Mouse (Mus musculus) embryonic facial prominence, embryonic 14.5 days (tissue): ENCODE measurements around the gene Cdk2ap2. TPM values are rescaled to one million over a fixed set of nuclear protein-coding genes. Genes with fewer than 3 reads are reported as not detected.
A peak's percentile ranks its signal among the peaks of the same experiment; 100 is the strongest.
"Not testable (repeated sequence)": the region's sequence is repeated elsewhere in the genome, so short reads cannot be mapped to it uniquely, and the experiment has no call there.

ENCODE experiments used
- ATAC-seq: fragments of 200-750 bp; cut with Nextera tagmentation; 2 replicates; pipeline ENCODE4 v1.8.0; 2017; ENCODE audit warnings: low read depth, moderate number of reproducible peaks, moderate TSS enrichment
- DNase-seq: peaks from one replicate; pipeline ENCODE4 v3.0.0-alpha.2; 2015; ENCODE audit warnings: low spot score
- H3K27ac ChIP-seq: fragments of 300-500 bp; sonication (generic); replicated peaks from 2 replicates; pipeline ENCODE4 v1.5.1; 2014; ENCODE audit warnings: low read depth, mild to moderate bottlenecking, low read length, moderate library complexity
- H3K27me3 ChIP-seq: fragments of 300-500 bp; sonication (generic); replicated peaks from 2 replicates; pipeline ENCODE4 v1.6.1; 2014; ENCODE audit warnings: low read length; ENCODE audit not compliant: control insufficient read depth, insufficient read depth
- H3K36me3 ChIP-seq: fragments of 300-500 bp; sonication (generic); 2 replicates; pipeline ENCODE4 v1.6.1; 2014; ENCODE audit warnings: low read length, mixed read lengths; ENCODE audit not compliant: control insufficient read depth, insufficient read depth
- H3K4me1 ChIP-seq: fragments of 300-500 bp; sonication (generic); 2 replicates; pipeline ENCODE4 v1.6.1; 2014; ENCODE audit warnings: antibody characterized with exemption, low read length; ENCODE audit not compliant: control insufficient read depth, insufficient read depth
- H3K4me2 ChIP-seq: fragments of 300-500 bp; sonication (generic); 2 replicates; pipeline ENCODE4 v1.6.1; 2014; ENCODE audit warnings: low read depth, mild to moderate bottlenecking, low read length, moderate library complexity, mixed read lengths
- H3K4me3 ChIP-seq: fragments of 300-500 bp; sonication (generic); 2 replicates; pipeline ENCODE4 v1.5.1; 2014; ENCODE audit warnings: low read depth, mild to moderate bottlenecking, low read length
- H3K9ac ChIP-seq: fragments of 300-500 bp; sonication (generic); 2 replicates; pipeline ENCODE4 v1.6.1; 2014; ENCODE audit warnings: low read depth, mild to moderate bottlenecking, low read length, moderate library complexity, mixed read lengths
- H3K9me3 ChIP-seq: fragments of 300-500 bp; sonication (generic); 2 replicates; pipeline ENCODE4 v1.6.1; 2016; ENCODE audit warnings: low read length; ENCODE audit not compliant: control insufficient read depth
- WGBS: fragments of 180-500 bp; shearing (Covaris S2); extraction: QIAGEN DNeasy Blood & Tissue Kit; methylation state at CpG from one replicate; pipeline ENCODE4 v1.1.7; 2014; 5-methylcytosine and 5-hydroxymethylcytosine counted together
- polyA plus RNA-seq: library from polyadenylated mRNA; unstranded; fragments of >200 nt; fragmentation: Nextera tagmentation; extraction: Ambion mirVana; gene quantifications from 2 replicates; pipeline ENCODE4 v1.2.1, GENCODE M21; 2014

The Cdk2ap2 gene
- polyA plus RNA-seq, 1 experiment from 2014 or later: 68.6 TPM

DNA sequence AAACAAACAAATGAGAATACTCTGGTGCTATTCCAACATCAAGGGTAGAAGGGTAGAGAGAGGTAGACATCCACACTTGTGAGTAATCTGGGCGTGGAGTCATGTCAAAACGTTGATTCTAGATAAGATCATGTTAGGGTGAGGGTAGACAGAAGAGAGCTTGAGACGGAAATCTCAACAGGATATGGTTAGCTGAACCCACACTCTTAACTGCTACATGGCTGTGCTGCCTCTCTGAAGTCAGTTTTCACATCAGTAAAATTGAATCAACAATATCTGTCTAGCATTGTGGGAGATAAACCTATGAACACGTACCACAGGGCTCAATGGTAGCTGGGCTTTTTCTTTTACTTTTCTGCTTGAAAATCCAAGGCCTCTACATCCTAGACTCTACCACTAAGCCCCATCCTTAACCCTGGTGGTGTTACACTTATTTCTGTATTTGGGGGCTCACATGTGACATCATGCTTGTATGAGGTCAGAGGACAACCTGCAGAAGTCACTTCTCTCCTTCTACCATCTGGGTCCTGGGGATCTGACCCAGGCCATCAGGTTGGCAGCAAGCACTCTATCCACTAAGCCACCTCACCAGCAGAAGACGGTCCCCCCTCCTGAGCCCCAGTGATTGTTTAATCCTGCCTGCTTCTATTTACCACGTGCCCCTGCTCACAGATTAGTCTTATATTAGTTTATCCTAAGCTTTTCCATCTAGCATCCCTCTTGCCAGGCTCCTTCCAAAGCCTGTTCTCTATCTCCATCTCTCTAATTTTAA is 22.9 kb downstream of the Cdk2ap2 start:
- H3K36me3 ChIP-seq: peaks cover 39% of the 10 kb centered on the region
- DNase-seq (no peak), ATAC-seq (no peak)
- no peak overlapping the region; the same call in 1 of the 2 replicates for H3K9ac ChIP-seq
- H3K9me3 ChIP-seq: no peaks in the 10 kb centered on the region
- no peak overlapping the region for H3K27ac ChIP-seq
- peaks cover 11% of the 10 kb centered on the region for H3K4me1 ChIP-seq
- H3K4me2 ChIP-seq: peak overlapping the region; percentile 56
- no peak overlapping the region; the same call in 1 of the 2 replicates for H3K4me3 ChIP-seq
- 87% methylated on average over 6 of the region's 6 CpGs for WGBS
- H3K27me3 ChIP-seq: no peaks in the 10 kb centered on the region

DNA sequence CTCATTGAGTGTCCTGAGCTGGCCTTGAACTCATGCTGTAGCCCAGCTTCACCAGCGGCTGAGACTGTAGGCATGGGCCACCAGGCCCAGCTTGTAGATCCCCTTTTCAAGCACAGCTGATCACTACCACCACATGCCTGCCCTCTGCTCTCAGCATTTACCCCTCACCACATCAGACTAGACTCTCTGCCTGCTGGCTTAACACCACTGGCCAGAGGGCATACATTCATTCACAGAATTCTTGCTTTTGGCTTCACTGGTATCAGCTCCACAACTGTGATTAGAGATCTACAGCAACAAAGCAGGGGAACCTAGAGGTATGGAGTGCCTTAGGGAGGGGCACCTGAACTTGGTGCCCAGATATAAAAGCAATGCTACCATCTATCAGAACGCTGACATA is 23.5 kb downstream of the Cdk2ap2 start:
- Histone ChIP-seq H3K27ac (no peak overlapping the region), H3K9ac (no peak overlapping the region; the same call in 1 of the 2 replicates), H3K27me3 (no peaks in the 10 kb centered on the region), H3K9me3 (no peaks in the 10 kb centered on the region), H3K36me3 (peaks cover 33% of the 10 kb centered on the region), H3K4me1 (peaks cover 11% of the 10 kb centered on the region), H3K4me3 (peak overlapping the region; percentile 46), H3K4me2 (peak overlapping the region; percentile 56)
- DNase-seq: no peak
- 93% methylated on average over 2 of the region's 2 CpGs for WGBS
- ATAC-seq: no peak

DNA sequence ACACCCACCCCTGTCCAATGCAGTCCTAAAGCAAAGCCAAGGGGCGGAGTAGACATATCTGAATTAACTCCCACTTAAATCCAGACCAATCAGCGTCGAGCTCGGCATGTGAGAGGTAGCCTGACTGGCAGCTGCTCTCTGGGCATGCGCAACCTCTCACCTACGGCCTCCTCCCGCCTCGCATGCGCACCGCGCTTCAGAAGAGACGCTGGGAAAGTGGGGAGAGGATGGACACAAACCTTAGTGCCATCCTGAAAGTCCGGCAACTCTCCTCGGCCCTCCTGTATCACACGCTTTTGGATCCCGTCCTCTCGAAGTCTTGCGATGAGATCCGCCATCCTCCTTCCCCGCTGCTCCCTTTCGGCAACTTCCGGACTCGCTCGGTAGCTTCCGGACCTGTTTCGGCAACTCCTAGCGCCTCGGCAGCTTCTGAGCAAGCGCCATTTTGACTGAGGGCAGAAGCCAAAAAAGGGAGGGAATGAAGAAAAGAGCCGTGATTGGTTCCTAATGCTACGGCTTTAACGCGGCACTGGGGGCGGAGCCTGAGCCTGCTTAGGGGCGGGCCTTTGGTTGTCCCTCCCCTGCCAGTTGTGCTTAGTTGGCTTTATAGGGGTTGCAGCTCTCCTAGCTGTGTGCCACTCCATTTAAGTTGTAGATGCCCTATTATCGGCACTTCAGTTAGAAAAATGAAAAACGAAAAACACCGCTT is 24.3 kb downstream of the Cdk2ap2 start:
- DNase-seq (peak; percentile 99), ATAC-seq (peak; percentile 74)
- Histone ChIP-seq H3K9ac (peak overlapping the region; percentile 69), H3K4me1 (peaks cover 11% of the 10 kb centered on the region), H3K4me2 (peak overlapping the region; percentile 56), H3K9me3 (no peaks in the 10 kb centered on the region), H3K36me3 (peaks cover 26% of the 10 kb centered on the region), H3K4me3 (peak overlapping the region; percentile 46), H3K27me3 (no peaks in the 10 kb centered on the region), H3K27ac (peak overlapping the region; percentile 74)
- WGBS: 3% methylated on average over 37 of the region's 38 CpGs

DNA sequence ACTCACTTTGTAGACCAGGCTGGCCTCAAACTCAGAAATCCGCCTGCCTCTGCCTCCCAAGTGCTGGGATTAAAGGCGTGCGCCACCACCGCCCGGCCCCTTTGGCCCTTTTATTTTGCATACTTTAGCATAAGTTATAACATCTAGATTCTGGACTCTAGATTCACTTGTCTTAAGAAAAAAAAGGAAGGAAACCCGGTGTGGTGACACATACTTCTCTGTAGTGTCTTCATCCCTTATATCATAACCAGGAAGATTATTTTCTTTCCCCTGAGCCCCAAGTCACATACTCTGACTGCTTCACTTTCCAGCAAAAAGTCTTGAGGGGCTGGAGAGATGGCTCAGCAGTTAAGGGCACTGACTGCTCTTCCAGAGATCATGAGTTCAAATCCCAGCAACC is 24.9 kb downstream of the Cdk2ap2 start:
- 61% methylated on average over 6 of the region's 6 CpGs for WGBS
- not testable (repeated sequence) for H3K9me3 ChIP-seq, ATAC-seq, H3K27me3 ChIP-seq, DNase-seq, H3K9ac ChIP-seq, H3K27ac ChIP-seq
- H3K4me1 ChIP-seq: peaks cover 16% of the 10 kb centered on the region
- 0 out of 2 replicates have a peak overlapping the region, but pooled peaks have one; percentile 56 for H3K4me2 ChIP-seq
- peaks cover 22% of the 10 kb centered on the region for H3K36me3 ChIP-seq
- peak overlapping the region; percentile 46; the same call in 1 of the 2 replicates for H3K4me3 ChIP-seq

DNA sequence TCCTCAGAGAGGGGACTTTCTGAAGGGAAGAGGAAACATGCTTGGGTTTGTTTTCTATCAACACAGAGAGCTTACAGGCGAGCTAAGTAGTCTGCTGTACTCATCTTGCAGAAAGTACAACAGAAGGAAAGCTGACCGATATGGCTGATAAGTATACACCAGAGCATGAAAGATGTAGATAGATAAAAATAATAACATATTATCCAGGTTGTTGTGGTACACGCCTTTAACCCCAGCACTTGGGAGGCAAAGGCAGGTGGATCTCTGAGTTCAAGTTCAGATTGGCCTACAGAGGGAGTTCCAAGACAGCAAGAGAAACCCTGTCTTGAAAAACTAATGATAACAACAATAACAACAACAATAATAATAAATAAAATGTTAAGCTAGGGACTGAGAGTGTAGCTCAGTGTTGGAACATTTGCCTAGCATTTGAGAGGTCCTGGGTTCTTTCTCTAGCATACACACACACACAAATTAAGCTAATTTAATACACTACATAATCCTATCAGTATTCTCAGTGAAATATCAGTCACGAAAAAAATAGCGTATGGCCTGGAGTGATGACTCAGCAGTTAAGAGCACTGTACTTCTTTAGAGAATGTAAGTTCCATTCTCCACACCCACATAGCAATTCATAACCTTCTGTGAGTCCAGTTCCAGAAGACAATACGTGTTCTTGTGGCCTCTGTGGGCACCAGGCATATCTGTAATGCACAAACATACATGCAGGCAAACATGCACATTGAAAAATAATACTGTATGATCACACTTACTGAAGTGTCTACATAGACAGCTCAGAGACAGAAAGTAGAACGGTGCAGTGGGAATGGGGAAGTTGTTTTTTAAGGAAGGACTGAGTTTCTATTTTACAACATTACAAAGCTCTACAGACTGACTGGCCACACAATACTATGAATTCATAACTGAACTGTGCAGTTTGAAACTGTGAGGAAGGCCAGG is 25.7 kb downstream of the Cdk2ap2 start:
- Histone ChIP-seq H3K9ac (no peak overlapping the region), H3K9me3 (no peaks in the 10 kb centered on the region), H3K4me3 (no peak overlapping the region), H3K27me3 (no peaks in the 10 kb centered on the region), H3K27ac (no peak overlapping the region), H3K4me1 (peaks cover 17% of the 10 kb centered on the region), H3K36me3 (peaks cover 18% of the 10 kb centered on the region), H3K4me2 (no peak overlapping the region)
- no peak for ATAC-seq
- 79% methylated on average over 7 of the region's 7 CpGs for WGBS
- no peak for DNase-seq

DNA sequence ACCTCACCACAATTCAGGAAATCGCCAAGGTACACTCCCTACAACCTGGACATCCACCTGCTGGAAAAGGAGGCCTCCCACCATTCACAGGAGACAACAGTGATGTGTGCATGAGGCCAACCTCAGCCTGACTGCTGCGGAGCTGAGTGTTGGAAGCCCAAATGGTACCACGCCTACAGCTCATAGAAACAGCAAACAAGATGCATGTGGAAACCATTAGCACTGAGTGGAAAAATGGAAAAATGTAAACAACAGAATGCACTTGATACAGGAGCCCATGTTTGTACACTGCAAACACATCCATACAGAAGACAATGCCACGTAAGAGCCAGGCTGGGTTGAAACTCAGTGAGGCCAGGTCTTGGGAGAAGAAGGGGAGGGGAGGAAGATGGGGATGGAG is 27.4 kb downstream of the Cdk2ap2 start:
- 64% methylated on average over 4 of the region's 4 CpGs for WGBS
- H3K27me3 ChIP-seq: no peaks in the 10 kb centered on the region

DNA sequence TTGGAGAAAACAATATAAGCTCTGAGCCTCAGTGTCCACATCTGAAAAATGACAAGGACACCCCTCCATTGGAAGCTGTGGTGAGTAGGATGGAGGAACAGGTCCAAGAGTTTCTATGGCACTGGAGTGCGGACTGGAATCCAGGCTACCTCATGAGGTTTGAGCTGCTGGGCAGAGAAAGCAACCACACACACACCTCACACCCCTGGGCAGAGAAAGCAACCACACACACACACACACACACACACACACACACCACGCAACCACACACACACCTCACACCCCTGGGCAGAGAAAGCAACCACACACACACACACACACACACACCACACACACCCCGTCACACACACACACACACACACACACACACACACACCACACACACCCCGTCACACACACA is 28.3 kb downstream of the Cdk2ap2 start:
- ATAC-seq: peak; percentile 10
- not testable (repeated sequence) for H3K9me3 ChIP-seq, H3K27me3 ChIP-seq, DNase-seq
- Histone ChIP-seq H3K9ac (peak overlapping the region; percentile 83), H3K36me3 (peaks cover 27% of the 10 kb centered on the region), H3K4me1 (peaks cover 15% of the 10 kb centered on the region), H3K27ac (peak overlapping the region; percentile 76), H3K4me3 (peak overlapping the region; percentile 85), H3K4me2 (peak overlapping the region; percentile 79)
- 6% methylated on average over 4 of the region's 4 CpGs for WGBS

More for the DNA sequence above, 27.4 kb downstream of the Cdk2ap2 start:
- Histone ChIP-seq H3K9ac (no peak overlapping the region; the same call in 1 of the 2 replicates), H3K9me3 (no peaks in the 10 kb centered on the region), H3K4me1 (peaks cover 17% of the 10 kb centered on the region), H3K4me3 (no peak overlapping the region), H3K36me3 (peaks cover 21% of the 10 kb centered on the region), H3K27ac (peak overlapping the region; percentile 76), H3K4me2 (no peak overlapping the region; the same call in 1 of the 2 replicates)
- DNase-seq (peak; percentile 71), ATAC-seq (no peak)
